21 mouse cellular contexts compared by ENCODE assay signal in the genomic region with DNA sequence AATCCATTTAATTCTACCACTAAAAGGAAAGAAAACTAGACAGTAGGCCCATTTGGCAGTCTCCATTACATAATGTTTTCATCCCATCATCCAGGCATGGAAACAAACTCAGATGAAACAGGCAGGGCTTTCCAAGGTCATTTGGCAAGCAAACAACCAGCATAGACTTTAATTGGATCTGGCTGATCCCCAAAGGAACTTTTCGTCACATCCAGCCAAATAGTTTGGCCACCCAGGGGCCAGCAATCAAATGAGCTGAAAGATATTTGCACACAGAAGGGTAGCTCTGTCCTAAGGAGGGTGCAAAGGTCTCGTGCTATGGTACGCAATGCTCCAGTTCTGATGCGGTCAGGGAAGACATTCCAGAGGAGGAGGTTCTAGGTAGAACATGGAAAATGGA. TPM values are rescaled to one million over a fixed set of nuclear protein-coding genes. Genes with fewer than 3 reads are reported as not detected.
DNase-seq lines count a peak whose midpoint lies in the region; ATAC-seq and TF ChIP-seq lines count a peak whose summit lies in the region.
"Had no signal": no experiment of that assay in that cellular context is flagged by ENCODE, and none has a peak within 500 bp of the region (broad histone marks: within the 10 kb centered on the region; RNA-seq: fewer than 3 reads in every experiment).

No protein-coding gene starts in this region.

- TF ChIP-seq CTCF in midbrain, postnatal 0 days (IDR thresholded peaks at IDR 0.05), result no peak

- no peak for ATAC-seq in kidney, embryonic 14.5 days (ENCODE audit: low FRiP score, low TSS enrichment)
- ATAC-seq in midbrain, postnatal 0 days (ENCODE audit: low FRiP score), result no peak
- ATAC-seq in midbrain, embryonic 14.5 days (ENCODE audit: low FRiP score, low TSS enrichment), result no peak
- ATAC-seq in forebrain, embryonic 12.5 days (ENCODE audit: low FRiP score), result no peak
- ATAC-seq: intestine, embryonic 16.5 days; midbrain, embryonic 15.5 days had no signal

- no peak overlapping the region for H3K4me2 ChIP-seq in kidney, embryonic 14.5 days (replicated peaks; ENCODE audit: low read depth, low read length)
- no peak overlapping the region for H3K4me2 ChIP-seq in midbrain, postnatal 0 days (ENCODE audit: low read depth, low read length, poor library complexity, severe bottlenecking)
- H3K4me2 ChIP-seq in midbrain, embryonic 14.5 days (ENCODE audit: low read length), result no peak overlapping the region
- no peak overlapping the region for H3K4me2 ChIP-seq in forebrain, embryonic 12.5 days
- H3K4me2 ChIP-seq: hindbrain, embryonic 13.5 days; liver, embryonic 15.5 days; midbrain, embryonic 15.5 days had no signal

- DNase-seq in adrenal gland, adult 2 months, result peak; percentile 14
- no peak for DNase-seq in adrenal gland, postnatal 25 days
- peak; percentile 80 for DNase-seq in kidney, adult 18-20 months
- peak; percentile 14 for DNase-seq in midbrain, postnatal 0 days (ENCODE audit: low spot score)
- no peak for DNase-seq in midbrain, embryonic 14.5 days
- DNase-seq in kidney, postnatal 36 days, result peak; percentile 78 to 93
- DNase-seq: cerebellum, adult 11-12 months; cerebellum, postnatal 36 days; thymus, postnatal 25 days had no signal

- H3K27ac ChIP-seq in kidney, embryonic 14.5 days (ENCODE audit: low read depth, low read length), result no peak overlapping the region
- H3K27ac ChIP-seq in midbrain, postnatal 0 days (ENCODE audit: low read depth, low read length), result no peak overlapping the region
- no peak overlapping the region for H3K27ac ChIP-seq in midbrain, embryonic 14.5 days (replicated peaks; ENCODE audit: low read depth, low read length)
- no peak overlapping the region for H3K27ac ChIP-seq in forebrain, embryonic 12.5 days
- H3K27ac ChIP-seq: embryonic facial prominence, embryonic 10.5 days; hindbrain, embryonic 13.5 days; limb, embryonic 10.5 days; liver, embryonic 15.5 days; midbrain, embryonic 15.5 days had no signal

- H3K4me1 ChIP-seq in kidney, embryonic 14.5 days (ENCODE audit: control insufficient read depth, insufficient read depth, low read length), result peaks cover 10% of the 10 kb centered on the region
- no peaks in the 10 kb centered on the region for H3K4me1 ChIP-seq in midbrain, postnatal 0 days (ENCODE audit: insufficient read depth, low read length)
- no peaks in the 10 kb centered on the region for H3K4me1 ChIP-seq in midbrain, embryonic 14.5 days (ENCODE audit: control insufficient read depth, insufficient read depth, low read length)
- peaks cover 5% of the 10 kb centered on the region; the same call in 1 of the 2 replicates for H3K4me1 ChIP-seq in forebrain, embryonic 12.5 days

- 82% methylated on average over 4 of the region's 4 CpGs for WGBS in kidney, embryonic 14.5 days
- WGBS in midbrain, postnatal 0 days, result 84% methylated on average over 4 of the region's 4 CpGs
- WGBS in midbrain, embryonic 14.5 days, result 86% methylated on average over 4 of the region's 4 CpGs
- 80% methylated on average over 4 of the region's 4 CpGs for WGBS in forebrain, embryonic 12.5 days

- peaks cover 3% of the 10 kb centered on the region; the same call in 1 of the 2 replicates for H3K27me3 ChIP-seq in kidney, embryonic 14.5 days (ENCODE audit: control insufficient read depth, insufficient read depth, low read length)
- peaks cover 13% of the 10 kb centered on the region for H3K27me3 ChIP-seq in midbrain, postnatal 0 days (ENCODE audit: insufficient read depth, low read length)
- H3K27me3 ChIP-seq in midbrain, embryonic 14.5 days (ENCODE audit: control insufficient read depth, insufficient read depth, low read length), result no peaks in the 10 kb centered on the region
- H3K27me3 ChIP-seq in forebrain, embryonic 12.5 days, result peaks cover 28% of the 10 kb centered on the region

- no peaks in the 10 kb centered on the region for H3K9me3 ChIP-seq in kidney, embryonic 14.5 days (ENCODE audit: control insufficient read depth, low read length)
- no peaks in the 10 kb centered on the region for H3K9me3 ChIP-seq in midbrain, postnatal 0 days (ENCODE audit: low read length)
- H3K9me3 ChIP-seq in midbrain, embryonic 14.5 days (ENCODE audit: control insufficient read depth, low read length), result no peaks in the 10 kb centered on the region
- no peaks in the 10 kb centered on the region for H3K9me3 ChIP-seq in forebrain, embryonic 12.5 days
- H3K9me3 ChIP-seq: embryonic facial prominence, embryonic 10.5 days; hindbrain, embryonic 13.5 days; limb, embryonic 10.5 days; liver, embryonic 15.5 days; midbrain, embryonic 15.5 days had no signal

- no peaks in the 10 kb centered on the region for H3K36me3 ChIP-seq in kidney, embryonic 14.5 days (ENCODE audit: control insufficient read depth, insufficient read depth, low read length)
- H3K36me3 ChIP-seq in midbrain, postnatal 0 days (ENCODE audit: insufficient read depth, low read length), result no peaks in the 10 kb centered on the region
- H3K36me3 ChIP-seq in midbrain, embryonic 14.5 days (ENCODE audit: control insufficient read depth, insufficient read depth, low read length), result no peaks in the 10 kb centered on the region
- no peaks in the 10 kb centered on the region for H3K36me3 ChIP-seq in forebrain, embryonic 12.5 days (replicated peaks)
- H3K36me3 ChIP-seq: embryonic facial prominence, embryonic 10.5 days; hindbrain, embryonic 13.5 days; limb, embryonic 10.5 days; liver, embryonic 15.5 days; midbrain, embryonic 15.5 days had no signal

- no peak overlapping the region for H3K9ac ChIP-seq in kidney, embryonic 14.5 days (ENCODE audit: low read depth, low read length)
- no peak overlapping the region for H3K9ac ChIP-seq in midbrain, postnatal 0 days (replicated peaks; ENCODE audit: low read length, poor library complexity, severe bottlenecking)
- H3K9ac ChIP-seq in midbrain, embryonic 14.5 days (replicated peaks; ENCODE audit: low read length), result no peak overlapping the region
- no peak overlapping the region for H3K9ac ChIP-seq in forebrain, embryonic 12.5 days
- H3K9ac ChIP-seq: hindbrain, embryonic 13.5 days; liver, embryonic 15.5 days; midbrain, embryonic 15.5 days had no signal

- H3K4me3 ChIP-seq in kidney, embryonic 14.5 days (ENCODE audit: low read length), result no peak overlapping the region
- no peak overlapping the region for H3K4me3 ChIP-seq in midbrain, postnatal 0 days (ENCODE audit: low read depth, low read length)
- H3K4me3 ChIP-seq in midbrain, embryonic 14.5 days (replicated peaks; ENCODE audit: low read depth, low read length), result no peak overlapping the region
- no peak overlapping the region for H3K4me3 ChIP-seq in forebrain, embryonic 12.5 days (replicated peaks)
- H3K4me3 ChIP-seq: embryonic facial prominence, embryonic 10.5 days; erythroblast, embryonic 14.5 days; hindbrain, embryonic 13.5 days; limb, embryonic 10.5 days; liver, embryonic 15.5 days; midbrain, embryonic 15.5 days had no signal

RNA-seq across cellular contexts. Expression of a gene that starts 1.7 kb away (rescaled TPM):
- total RNA-seq in adrenal gland, adult 2 months (2021), result under 1 TPM in 1 of 2 experiments, not detected in 1; 0.17 TPM
- 0.20 and 0.26 TPM in 2 replicates for polyA plus RNA-seq in adrenal gland, adult 2 months (2012; rRNA removed)
- not detected in 2 replicates for total RNA-seq in adrenal gland, postnatal 25 days (2021)
- 0.13 and 0.15 TPM in 2 replicates for polyA plus RNA-seq in kidney, embryonic 14.5 days (2014; fragmentation: Nextera tagmentation; extraction: Ambion mirVana)
- 0.11 TPM in 1 of 2 replicates, not detected in the other for total RNA-seq in midbrain, postnatal 0 days (2014; rRNA removed)
- polyA plus RNA-seq in midbrain, postnatal 0 days (2015; fragmentation: Nextera tagmentation; extraction: Ambion mirVana), result 0.09 TPM in 1 of 2 replicates, not detected in the other
- polyA plus RNA-seq in midbrain, embryonic 14.5 days (2014; fragmentation: Nextera tagmentation; extraction: Ambion mirVana), result not detected in 2 replicates
- not detected in 2 replicates for polyA plus RNA-seq in forebrain, embryonic 12.5 days (2016; fragmentation: Nextera tagmentation; extraction: Ambion mirVana)
- total RNA-seq: layer of hippocampus, postnatal 25 days; megakaryocyte progenitor cell, adult 5-6 weeks had no signal
- polyA plus RNA-seq: erythroblast, embryonic 14.5 days; midbrain, embryonic 15.5 days had no signal

RNA-seq across cellular contexts. Expression of a gene that starts 21.0 kb away (rescaled TPM):
- total RNA-seq in adrenal gland, adult 2 months (2021), result 1 to 10 TPM; 2.3 to 5.7 TPM
- 11.5 and 17.1 TPM in 2 replicates for polyA plus RNA-seq in adrenal gland, adult 2 months (2012; rRNA removed)
- 1.8 and 2.5 TPM in 2 replicates for total RNA-seq in adrenal gland, postnatal 25 days (2021)
- 3.1 and 3.4 TPM in 2 replicates for polyA plus RNA-seq in kidney, embryonic 14.5 days (2014; fragmentation: Nextera tagmentation; extraction: Ambion mirVana)
- total RNA-seq in midbrain, postnatal 0 days (2014; rRNA removed), result 6.2 and 8.4 TPM in 2 replicates
- 6.3 and 6.6 TPM in 2 replicates for polyA plus RNA-seq in midbrain, postnatal 0 days (2015; fragmentation: Nextera tagmentation; extraction: Ambion mirVana)
- polyA plus RNA-seq in midbrain, embryonic 14.5 days (2014; fragmentation: Nextera tagmentation; extraction: Ambion mirVana), result 2.7 TPM in 1 of 2 replicates, not detected in the other
- polyA plus RNA-seq in forebrain, embryonic 12.5 days (2016; fragmentation: Nextera tagmentation; extraction: Ambion mirVana), result 3.3 and 4.5 TPM in 2 replicates
- polyA plus RNA-seq: erythroblast, embryonic 14.5 days had no signal

RNA-seq across cellular contexts. Expression of a gene that starts 37.3 kb away (rescaled TPM):
- total RNA-seq in adrenal gland, adult 2 months (2021), result 10 to 100 TPM; 13.1 to 16.8 TPM
- polyA plus RNA-seq in adrenal gland, adult 2 months (2012; rRNA removed), result 8.7 and 9.5 TPM in 2 replicates
- total RNA-seq in adrenal gland, postnatal 25 days (2021), result 15.5 and 16.1 TPM in 2 replicates
- polyA plus RNA-seq in kidney, embryonic 14.5 days (2014; fragmentation: Nextera tagmentation; extraction: Ambion mirVana), result 6.3 and 8.1 TPM in 2 replicates
- total RNA-seq in midbrain, postnatal 0 days (2014; rRNA removed), result 4.4 TPM in 2 replicates
- 2.3 and 2.6 TPM in 2 replicates for polyA plus RNA-seq in midbrain, postnatal 0 days (2015; fragmentation: Nextera tagmentation; extraction: Ambion mirVana)
- 0.53 and 2.1 TPM in 2 replicates for polyA plus RNA-seq in midbrain, embryonic 14.5 days (2014; fragmentation: Nextera tagmentation; extraction: Ambion mirVana)
- 3.0 and 3.3 TPM in 2 replicates for polyA plus RNA-seq in forebrain, embryonic 12.5 days (2016; fragmentation: Nextera tagmentation; extraction: Ambion mirVana)
- total RNA-seq: CH12.LX had no signal

RNA-seq across cellular contexts. Expression of a gene that starts 40.6 kb away (rescaled TPM):
- 1 to 10 TPM in 1 of 2 experiments, under 1 TPM in 1; 0.23 to 1.2 TPM for total RNA-seq in adrenal gland, adult 2 months (2021)
- polyA plus RNA-seq in adrenal gland, adult 2 months (2012; rRNA removed), result 2.1 and 2.4 TPM in 2 replicates
- total RNA-seq in adrenal gland, postnatal 25 days (2021), result 0.27 TPM in 1 of 2 replicates, not detected in the other
- polyA plus RNA-seq in kidney, embryonic 14.5 days (2014; fragmentation: Nextera tagmentation; extraction: Ambion mirVana), result 0.70 and 0.91 TPM in 2 replicates
- 0.09 and 0.82 TPM in 2 replicates for total RNA-seq in midbrain, postnatal 0 days (2014; rRNA removed)
- polyA plus RNA-seq in midbrain, postnatal 0 days (2015; fragmentation: Nextera tagmentation; extraction: Ambion mirVana), result 0.10 and 0.38 TPM in 2 replicates
- 0.11 and 0.36 TPM in 2 replicates for polyA plus RNA-seq in midbrain, embryonic 14.5 days (2014; fragmentation: Nextera tagmentation; extraction: Ambion mirVana)
- 1.00 and 2.0 TPM in 2 replicates for polyA plus RNA-seq in forebrain, embryonic 12.5 days (2016; fragmentation: Nextera tagmentation; extraction: Ambion mirVana)
- total RNA-seq: megakaryocyte progenitor cell, adult 5-6 weeks had no signal
- polyA plus RNA-seq: liver, embryonic 15.5 days had no signal

Comparison
In these comparisons a context has a peak if more than half of its experiments do, and no peak if none do; other contexts are left out.
1. DNase-seq: peak in adrenal gland, adult 2 months (single experiment), kidney, adult 18-20 months (single experiment), midbrain, postnatal 0 days (single experiment) and kidney, postnatal 36 days (2 of 2); none in adrenal gland, postnatal 25 days (single experiment) and midbrain, embryonic 14.5 days (single experiment).